Comparison of ENCODE assay signal across 13 mouse cellular contexts in the genomic region with DNA sequence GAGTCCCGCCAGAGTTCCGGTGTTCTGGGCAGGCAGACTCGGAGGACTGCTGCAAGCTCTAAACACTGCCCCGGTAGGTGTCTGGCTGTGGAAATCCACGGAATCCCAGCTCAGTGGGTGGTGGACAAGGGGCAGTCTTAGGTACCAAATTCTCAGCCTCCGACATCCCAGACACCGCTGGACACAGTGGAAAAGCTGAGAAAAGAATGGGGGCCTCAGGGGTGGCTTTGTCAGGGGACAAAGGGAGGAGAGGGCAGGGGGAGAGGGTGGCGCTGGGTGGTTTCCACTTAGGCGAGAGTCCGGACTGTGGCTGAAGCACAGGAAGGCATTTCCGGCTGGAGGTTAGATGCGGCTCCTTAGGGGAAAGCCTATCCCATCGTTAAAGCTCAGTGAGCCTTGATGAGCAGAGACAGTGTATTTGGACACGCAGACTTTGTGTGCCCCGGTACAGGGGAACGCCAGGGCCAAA.
DNase-seq lines count a peak whose midpoint lies in the region; ATAC-seq lines count a peak whose summit lies in the region.
"Had no signal": no experiment of that assay in that cellular context is flagged by ENCODE, and none has a peak within 500 bp of the region (broad histone marks: within the 10 kb centered on the region; RNA-seq: fewer than 3 reads in every experiment).

No protein-coding gene starts in this region.

- 0 out of 2 replicates have a peak overlapping the region, but pooled peaks have one; percentile 36 for H3K27ac ChIP-seq in heart, embryonic 10.5 days
- H3K27ac ChIP-seq in hindbrain, embryonic 10.5 days, result peak overlapping the region; percentile 83
- H3K27ac ChIP-seq in midbrain, embryonic 14.5 days (replicated peaks; ENCODE audit: low read depth, low read length), result peak overlapping the region; percentile 3; the same call in 1 of the 2 replicates

- peak; percentile 74 for ATAC-seq in midbrain, embryonic 14.5 days (ENCODE audit: low FRiP score, low TSS enrichment)
- no peak for ATAC-seq in frontal cortex, adult (ENCODE audit: low TSS enrichment)
- ATAC-seq in megakaryocyte progenitor cell, adult 5-6 weeks (replicated peaks; ENCODE audit: poor library complexity), result no peak

- peak overlapping the region; percentile 58 for H3K4me2 ChIP-seq in midbrain, embryonic 14.5 days (ENCODE audit: low read length)

- no peak for DNase-seq in heart, embryonic 10.5 days (ENCODE audit: low spot score)
- DNase-seq in heart, adult 18-20 months, result no peak
- peak; percentile 17 for DNase-seq in embryo, embryonic 9.5 days (ENCODE audit: extremely low spot score)
- peak; percentile 34 for DNase-seq in hindbrain, embryonic 10.5 days (ENCODE audit: low spot score)
- DNase-seq in midbrain, embryonic 14.5 days, result peak; percentile 60
- DNase-seq in adrenal gland, adult 18-20 months (ENCODE audit: low spot score in 2 of 2), result no peak
- DNase-seq: adrenal gland, adult 8-10 months; cerebellum, adult 11 months; kidney, postnatal 4 days; lung, postnatal 14 days had no signal

- H3K9ac ChIP-seq in midbrain, embryonic 14.5 days (replicated peaks; ENCODE audit: low read length), result peak overlapping the region; percentile 48

- H3K9me3 ChIP-seq in heart, embryonic 10.5 days, result no peaks in the 10 kb centered on the region
- H3K9me3 ChIP-seq in hindbrain, embryonic 10.5 days, result no peaks in the 10 kb centered on the region
- H3K9me3 ChIP-seq in midbrain, embryonic 14.5 days (ENCODE audit: control insufficient read depth, low read length), result no peaks in the 10 kb centered on the region

- no peaks in the 10 kb centered on the region for H3K36me3 ChIP-seq in heart, embryonic 10.5 days
- no peaks in the 10 kb centered on the region for H3K36me3 ChIP-seq in hindbrain, embryonic 10.5 days
- no peaks in the 10 kb centered on the region for H3K36me3 ChIP-seq in midbrain, embryonic 14.5 days (ENCODE audit: control insufficient read depth, insufficient read depth, low read length)

- no peak overlapping the region for H3K4me3 ChIP-seq in heart, embryonic 10.5 days
- H3K4me3 ChIP-seq in hindbrain, embryonic 10.5 days, result peak overlapping the region; percentile 47
- H3K4me3 ChIP-seq in midbrain, embryonic 14.5 days (replicated peaks; ENCODE audit: low read depth, low read length), result peak overlapping the region; percentile 28
- H3K4me3 ChIP-seq: erythroblast, embryonic 14.5 days had no signal

- no peaks in the 10 kb centered on the region for H3K4me1 ChIP-seq in heart, embryonic 10.5 days
- H3K4me1 ChIP-seq in hindbrain, embryonic 10.5 days (replicated peaks), result peaks cover 4% of the 10 kb centered on the region; the same call in 1 of the 2 replicates
- peaks cover 11% of the 10 kb centered on the region; the same call in 1 of the 2 replicates for H3K4me1 ChIP-seq in midbrain, embryonic 14.5 days (ENCODE audit: control insufficient read depth, insufficient read depth, low read length)

- H3K27me3 ChIP-seq in heart, embryonic 10.5 days (ENCODE audit: insufficient read depth, poor library complexity, severe bottlenecking), result no peaks in the 10 kb centered on the region
- no peaks in the 10 kb centered on the region for H3K27me3 ChIP-seq in hindbrain, embryonic 10.5 days (ENCODE audit: insufficient read depth, poor library complexity, severe bottlenecking)
- H3K27me3 ChIP-seq in midbrain, embryonic 14.5 days (ENCODE audit: control insufficient read depth, insufficient read depth, low read length), result no peaks in the 10 kb centered on the region

- 73% methylated on average over 16 of the region's 16 CpGs for WGBS in heart, embryonic 10.5 days
- WGBS in hindbrain, embryonic 10.5 days, result 34% methylated on average over 16 of the region's 16 CpGs
- WGBS in midbrain, embryonic 14.5 days, result 7% methylated on average over 16 of the region's 16 CpGs

Comparison
In these comparisons a context has a peak if more than half of its experiments do, and no peak if none do; other contexts are left out.
1. DNase-seq: peak in embryo, embryonic 9.5 days (single experiment), hindbrain, embryonic 10.5 days (single experiment) and midbrain, embryonic 14.5 days (single experiment); none in heart, embryonic 10.5 days (single experiment), heart, adult 18-20 months (0 of 2) and adrenal gland, adult 18-20 months (0 of 2).
2. H3K27ac ChIP-seq: peak in every context shown above with its lines; median percentile 83 in hindbrain, embryonic 10.5 days; 36 in heart, embryonic 10.5 days; 3 in midbrain, embryonic 14.5 days.